Mouse (Mus musculus): ENCODE data around the gene Tnnc1.

- TF ChIP-seq CTCF (IDR thresholded peaks at IDR 0.05; ENCODE audit: extremely low read depth, insufficient read depth, insufficient read length, insufficient replicate concordance) (no peak), POLR2A (IDR thresholded peaks at IDR 0.05; ENCODE audit: low read depth, low read length) (no peak)
Measured at GRCm38 (mm10) chr14:31214684-31215083, 6.6 kb downstream of the Tnnc1 start.

All from spleen, adult 2 months (tissue).